Mouse (Mus musculus): ENCODE measurements at regions not wholly inside any gene's neighbourhood (a gene's known extent, or its start where the extent isn't known, plus 50 kb on each side); places are given as distances from the start of the nearest gene placed in this dataset.

DNA sequence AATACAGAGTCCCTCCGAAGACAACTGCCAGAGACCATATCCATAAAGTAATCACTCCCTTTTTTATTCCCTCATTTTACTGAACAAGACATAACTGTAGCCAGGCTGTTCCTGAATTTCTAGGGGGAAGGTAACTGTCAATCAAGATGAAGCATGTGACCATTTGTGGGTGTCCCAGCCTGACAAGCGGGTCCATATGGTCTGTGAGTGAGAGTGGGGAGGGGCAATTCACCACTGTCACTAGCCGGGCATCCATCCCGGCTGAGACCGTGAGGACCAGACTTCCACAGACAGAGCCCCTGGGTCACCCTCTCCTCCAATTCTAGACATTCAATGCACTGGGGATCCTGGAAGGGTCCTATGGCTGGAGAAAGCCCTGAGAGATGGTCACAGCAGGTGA is 54.6 kb downstream of the Gm11733 start:
- no peak for DNase-seq (ENCODE audit: low spot score in 2 of 2)

DNA sequence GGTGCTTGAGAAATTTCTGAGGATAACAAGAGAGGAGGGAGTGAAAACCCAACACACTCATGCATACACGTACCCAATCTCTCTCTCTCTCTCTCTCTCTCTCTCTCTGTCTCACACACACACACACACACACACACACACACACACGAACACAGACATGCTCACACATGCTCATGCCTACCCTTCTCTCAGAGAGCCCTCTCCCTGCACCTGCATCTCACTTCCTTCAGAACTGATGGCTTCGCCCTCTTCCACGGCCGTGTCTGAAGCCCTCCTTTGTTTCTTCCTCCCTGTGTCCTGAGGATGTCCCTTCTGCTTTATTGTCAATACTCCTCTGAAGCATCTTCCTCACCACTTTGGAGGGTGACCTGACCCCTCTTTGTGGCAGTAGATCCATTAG is 56.4 kb downstream of the Gm11733 start:
- DNase-seq (ENCODE audit: low spot score in 2 of 2): no peak

DNA sequence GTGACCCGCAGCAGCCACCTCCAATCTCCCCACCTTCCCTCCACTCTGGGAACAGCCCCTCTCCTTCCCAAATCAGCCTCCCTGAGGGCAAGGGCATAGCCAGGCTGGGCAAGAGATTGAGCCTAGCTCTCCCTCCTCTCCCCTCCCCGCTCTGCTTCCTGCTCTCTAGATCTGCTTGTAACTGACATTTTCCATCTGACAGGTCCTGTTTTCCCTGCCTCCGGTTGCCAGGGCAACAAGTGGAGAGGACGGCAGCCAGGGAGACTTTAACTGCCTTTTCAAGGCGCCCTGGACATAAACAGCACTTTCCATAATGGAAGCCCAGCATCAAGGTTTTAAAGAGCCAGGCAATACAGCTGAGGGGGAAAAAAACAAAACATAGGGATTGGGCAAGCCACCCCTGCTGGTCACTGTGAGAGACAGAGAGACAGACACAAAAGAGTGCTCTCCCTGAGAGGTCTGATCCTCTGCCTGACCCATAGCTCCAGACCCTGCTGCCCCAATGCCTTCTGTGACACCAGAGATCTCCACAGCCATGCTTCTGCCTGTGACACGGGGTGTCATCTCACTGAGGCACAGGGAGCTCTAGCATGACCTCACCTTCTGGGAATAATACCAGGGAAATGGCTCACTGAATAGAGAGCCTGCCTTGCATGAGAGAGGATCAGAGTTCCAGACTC is 57.2 kb downstream of the Gm11733 start:
- no peak for DNase-seq (ENCODE audit: low spot score in 2 of 2)

DNA sequence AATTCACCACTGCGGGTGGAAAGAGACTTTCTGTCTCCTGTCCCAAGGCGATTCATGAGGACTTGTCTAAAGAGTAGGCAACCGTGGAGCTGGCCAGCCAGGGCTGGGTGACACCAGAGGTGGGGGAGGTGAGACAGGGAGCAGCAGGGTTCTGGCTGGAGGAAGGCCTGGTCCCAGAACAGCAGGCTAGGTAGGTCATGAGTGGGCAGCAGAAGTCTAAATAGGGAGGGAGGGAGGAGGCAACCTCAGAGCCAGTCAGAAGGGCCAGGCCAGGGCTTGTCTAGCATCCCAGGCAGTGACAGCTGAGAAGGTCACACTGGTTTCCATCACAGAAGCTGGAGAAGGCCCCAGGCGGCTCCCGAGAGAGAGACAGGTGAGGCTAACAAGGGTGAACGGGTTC is 59.0 kb downstream of the Gm11733 start:
- no peak for DNase-seq (ENCODE audit: low spot score in 2 of 2)

DNA sequence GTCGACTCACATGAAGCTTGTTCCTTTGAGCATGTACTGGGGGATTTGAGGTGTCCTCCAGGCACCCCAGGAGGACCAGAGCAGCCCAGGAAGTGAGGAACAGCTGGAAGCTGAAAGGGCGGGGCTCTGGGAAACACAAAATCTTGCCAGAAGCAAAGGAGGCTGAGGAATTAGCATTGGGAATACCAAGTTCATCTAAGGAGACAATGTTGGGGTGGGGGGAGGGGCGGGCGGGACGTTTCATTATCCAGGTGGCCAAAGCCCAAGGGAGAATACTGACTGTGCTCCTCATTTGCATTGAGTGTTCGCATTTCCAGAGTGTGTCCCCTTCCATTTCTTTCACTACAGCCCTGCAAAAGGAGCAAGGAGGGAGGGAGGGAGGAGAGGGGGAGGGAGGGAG is 60.3 kb downstream of the Gm11733 start:
- DNase-seq (ENCODE audit: low spot score in 2 of 2): no peak

DNA sequence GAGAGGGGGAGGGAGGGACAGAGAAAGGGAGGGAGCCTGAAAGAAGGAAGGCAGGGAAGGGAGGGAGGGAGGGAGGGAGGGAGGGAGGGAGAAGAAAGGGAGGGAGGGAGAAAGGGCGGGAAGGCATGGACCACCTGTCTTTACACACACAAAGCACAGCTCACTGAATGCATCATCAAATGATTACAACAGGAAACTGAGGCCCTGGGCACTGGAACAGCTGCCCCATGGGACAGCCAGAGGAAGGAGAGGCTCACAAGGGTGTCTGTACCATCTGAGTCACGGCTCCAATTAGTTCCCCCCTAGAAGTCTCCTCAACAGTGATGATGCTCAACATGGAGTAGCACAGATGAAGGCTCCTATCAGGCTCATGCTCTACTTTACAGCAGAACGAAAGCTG is 60.8 kb downstream of the Gm11733 start:
- DNase-seq (ENCODE audit: low spot score in 2 of 2): no peak

DNA sequence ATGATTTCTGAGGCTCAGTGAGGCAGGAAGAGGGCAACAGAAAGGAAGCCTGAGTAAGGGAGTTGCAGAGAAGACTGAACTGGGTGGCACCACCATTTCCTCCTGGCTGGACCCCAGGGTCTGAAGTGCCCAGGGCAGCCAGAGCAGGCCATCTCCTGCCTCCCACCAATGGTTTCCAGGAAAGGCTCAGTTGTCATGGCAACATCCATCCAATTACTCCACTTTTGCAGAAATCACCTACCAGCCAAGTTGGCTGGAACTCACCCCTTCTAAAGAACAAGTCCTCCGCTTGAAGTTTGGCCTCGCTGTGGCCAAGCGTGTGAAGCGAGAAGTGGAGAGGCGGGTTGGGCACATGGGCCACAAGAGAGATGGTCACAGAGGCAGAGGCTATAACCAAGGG is 67.8 kb downstream of the Gm11733 start:
- peak in 1 of 2 experiments; percentile 55 for DNase-seq (ENCODE audit: low spot score in 2 of 2)

DNA sequence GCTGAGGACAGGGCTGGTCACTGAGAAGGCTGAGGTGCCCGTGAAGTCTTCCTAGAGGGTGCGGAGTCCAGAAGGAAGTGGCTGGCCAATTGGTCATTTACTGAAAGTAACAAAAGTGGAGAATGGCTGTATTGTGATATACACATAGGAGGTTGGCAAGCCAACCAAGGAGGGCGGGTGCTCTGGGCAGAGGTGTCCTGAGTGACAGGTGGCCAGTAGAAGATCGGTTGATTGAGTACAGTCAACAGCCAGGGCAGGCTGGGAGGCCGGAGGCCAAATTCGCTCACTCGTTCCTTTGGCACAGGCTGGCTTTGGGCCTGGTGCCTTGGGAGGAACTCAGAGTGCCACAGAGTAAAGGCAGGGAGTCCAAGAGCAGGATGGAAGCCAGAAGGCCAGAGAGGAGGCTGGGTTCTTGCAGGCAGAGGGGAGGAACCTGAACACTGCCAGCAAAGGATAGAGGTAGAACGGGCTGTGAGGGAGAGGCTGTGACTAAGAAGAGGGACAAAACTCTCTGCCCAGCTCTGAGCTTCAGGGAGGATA is 68.3 kb downstream of the Gm11733 start:
- no peak for DNase-seq (ENCODE audit: low spot score in 2 of 2)

DNA sequence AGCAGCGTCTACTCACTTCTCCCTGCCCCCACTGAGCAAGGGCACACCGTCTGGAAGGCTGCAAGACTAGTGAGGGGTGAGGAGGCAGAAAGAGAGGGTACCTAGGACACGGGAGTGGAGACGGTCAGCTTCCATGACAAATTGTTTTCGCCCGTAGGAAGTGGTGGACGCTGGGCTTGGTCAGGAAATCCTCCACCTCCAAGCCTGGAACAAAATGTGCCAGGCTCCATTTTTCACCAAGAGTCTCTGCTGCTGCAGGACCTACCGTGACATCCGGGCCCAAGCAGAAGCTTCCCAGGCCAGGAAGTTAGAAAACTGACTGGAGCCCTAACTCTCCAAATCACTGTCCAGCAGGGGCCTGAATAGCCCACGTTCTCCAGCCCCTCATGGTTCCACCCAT is 69.9 kb downstream of the Gm11733 start:
- DNase-seq (ENCODE audit: low spot score in 2 of 2): no peak

DNA sequence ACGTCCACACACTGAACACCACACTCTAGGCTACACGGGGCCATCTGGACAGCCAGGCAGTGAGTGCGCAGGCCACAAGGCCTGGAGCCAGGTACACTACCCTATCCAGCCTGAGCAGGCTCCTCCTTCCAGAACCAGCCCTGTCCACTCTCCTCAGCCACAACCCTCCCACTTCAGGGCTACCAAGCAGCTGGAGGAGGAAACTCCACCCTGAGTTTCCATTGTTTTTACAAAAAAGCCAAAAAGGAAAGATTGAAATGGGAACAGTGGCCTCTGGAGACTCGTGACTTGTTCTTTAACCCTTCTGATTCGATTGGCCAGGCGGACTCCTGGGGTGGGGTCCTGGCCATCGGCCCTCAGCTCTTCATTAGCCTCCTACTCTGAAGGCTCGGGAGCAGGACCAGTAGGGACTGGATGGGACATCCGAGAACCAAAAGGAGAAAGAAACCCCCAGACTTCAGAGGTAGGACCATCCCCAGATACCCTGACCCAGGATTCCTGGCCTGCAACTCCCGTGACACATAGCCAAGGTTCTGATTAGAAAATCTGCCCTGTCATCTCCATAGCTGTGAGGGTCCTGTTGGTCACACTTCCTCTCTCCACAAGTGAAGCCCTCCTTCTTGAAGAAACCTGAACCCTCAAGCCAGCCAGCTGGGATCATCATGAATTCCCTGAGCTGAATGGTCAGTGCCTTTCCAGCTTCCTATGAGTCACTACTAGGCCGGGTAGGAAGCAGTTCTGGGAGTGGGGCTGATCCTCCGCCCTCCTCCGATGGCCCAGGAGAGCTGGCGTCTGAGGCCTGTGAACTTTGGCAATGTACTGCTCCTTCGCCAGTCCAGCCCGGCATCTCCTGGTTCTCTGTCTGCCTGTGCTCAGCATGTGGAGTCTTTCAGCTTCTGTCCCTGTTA is 73.6 kb downstream of the Gm11733 start:
- DNase-seq (ENCODE audit: low spot score in 2 of 2): no peak

DNA sequence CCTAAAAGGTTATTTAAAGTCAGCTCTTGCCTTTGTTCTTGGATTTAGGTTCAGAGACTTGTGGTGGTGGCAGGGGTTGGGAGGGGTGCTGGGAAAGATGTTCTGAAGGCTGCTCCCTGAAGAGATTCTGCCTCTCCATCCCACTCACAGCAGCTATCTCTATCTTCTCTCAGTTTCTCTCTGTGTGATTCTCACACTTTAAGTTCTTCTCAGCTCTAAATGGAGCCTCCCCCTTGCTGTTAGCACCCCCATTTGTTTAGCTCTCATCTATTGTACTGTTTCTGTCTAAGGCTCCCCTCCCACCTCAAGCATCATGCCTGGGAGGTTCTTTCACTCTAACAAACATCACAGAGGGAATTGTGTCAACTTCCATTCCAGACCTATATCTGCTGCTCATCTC is 75.7 kb downstream of the Gm11733 start:
- DNase-seq (ENCODE audit: low spot score in 2 of 2): peak in 1 of 2 experiments; percentile 27

DNA sequence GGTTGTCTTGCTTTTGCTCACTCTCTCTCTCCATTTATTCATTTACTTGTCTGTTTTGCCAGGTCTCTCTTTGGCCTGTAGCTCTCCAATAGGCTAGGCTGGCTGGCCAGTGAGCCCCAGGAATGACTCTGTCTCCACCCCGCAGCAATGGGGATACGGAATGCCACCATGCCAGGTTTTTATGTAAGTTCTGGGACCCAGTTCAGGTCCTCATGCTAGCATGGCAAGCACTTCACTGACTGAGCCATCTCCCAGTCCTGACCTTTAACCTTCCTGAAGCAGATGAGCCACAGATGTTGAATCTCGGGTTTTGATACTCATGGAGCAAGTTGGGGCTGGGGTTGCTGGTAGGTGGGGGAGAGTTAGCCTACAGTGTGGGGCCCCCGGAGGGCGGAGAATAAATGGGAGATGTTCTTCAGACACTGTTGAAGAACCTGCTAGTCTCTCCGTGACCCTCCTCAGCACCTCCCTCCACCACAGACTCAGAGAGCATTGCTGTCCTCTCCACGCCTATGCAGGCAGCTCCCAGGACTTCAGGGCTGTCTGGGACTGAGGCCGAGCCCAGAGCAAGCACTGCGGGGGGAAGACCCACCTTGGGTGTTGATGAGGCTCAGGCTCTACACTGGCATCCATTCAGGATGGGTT is 83.9 kb downstream of the Gm11733 start:
- no peak for DNase-seq (ENCODE audit: low spot score in 2 of 2)

DNA sequence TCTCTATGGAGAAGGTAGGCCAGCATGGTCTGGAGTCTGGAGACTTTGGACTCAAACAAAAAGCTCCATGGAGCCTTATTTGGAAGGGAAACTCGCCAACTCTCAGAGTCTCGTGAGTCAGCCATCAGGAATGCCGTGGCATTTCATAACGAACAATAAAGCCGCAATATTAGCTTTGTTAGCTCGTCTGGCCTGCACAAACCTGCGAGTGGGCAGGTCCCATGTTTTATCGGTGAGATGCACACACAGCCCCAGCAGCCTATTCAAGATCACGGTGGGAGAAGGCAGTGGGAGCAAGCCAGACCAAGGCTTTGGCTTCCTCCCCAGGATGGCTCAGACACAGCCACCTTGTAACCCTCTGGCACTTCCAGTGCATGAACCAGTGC is 84.4 kb downstream of the Gm11733 start:
- no peak for DNase-seq (ENCODE audit: low spot score in 2 of 2)

DNA sequence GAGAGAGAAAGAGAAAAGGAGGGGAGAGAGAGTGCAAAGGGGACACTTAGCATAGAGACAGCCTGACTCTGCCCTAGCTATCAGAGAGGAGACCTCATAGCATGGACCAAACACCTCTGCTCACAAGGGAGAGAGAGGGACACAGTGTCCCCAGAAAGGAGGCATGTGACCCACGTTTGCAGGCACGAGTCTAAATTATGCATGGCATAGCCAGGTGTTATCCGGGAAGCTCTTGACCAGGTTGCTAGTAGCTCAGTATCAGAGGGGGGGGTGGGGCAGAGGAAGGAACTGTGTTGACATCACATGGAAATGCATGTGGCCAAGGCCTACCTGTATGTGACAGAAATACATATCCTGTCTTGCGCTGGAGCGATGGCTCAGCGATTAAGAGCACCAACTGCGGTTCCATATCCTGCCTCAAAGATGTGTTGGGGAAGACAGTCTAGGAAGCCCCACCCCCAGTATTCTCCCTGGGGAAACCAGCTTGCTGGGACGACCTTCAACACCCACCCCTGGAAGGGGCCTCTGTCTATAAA is 84.5 kb upstream of the Tnrc6c start:
- DNase-seq (ENCODE audit: low spot score in 2 of 2): no peak

DNA sequence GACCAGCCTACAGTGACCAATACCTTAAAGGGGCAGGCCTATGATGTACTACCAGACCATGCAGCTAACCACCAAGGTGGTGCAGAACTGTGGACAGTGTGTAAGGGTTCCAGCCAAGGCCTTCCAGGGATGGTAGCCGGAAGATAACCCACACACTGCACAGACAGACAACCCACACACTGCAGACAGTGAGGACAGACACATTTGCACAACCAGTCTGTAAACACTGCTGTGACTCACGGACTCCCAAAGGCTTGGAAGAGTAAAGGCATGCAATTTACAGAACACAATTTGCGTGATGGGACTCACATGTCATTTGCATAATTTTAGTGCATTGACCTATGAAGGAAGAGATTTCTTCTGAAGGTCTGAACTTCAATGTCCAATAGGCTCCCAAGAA is 82.2 kb upstream of the Tnrc6c start:
- DNase-seq (ENCODE audit: low spot score in 2 of 2): no peak

DNA sequence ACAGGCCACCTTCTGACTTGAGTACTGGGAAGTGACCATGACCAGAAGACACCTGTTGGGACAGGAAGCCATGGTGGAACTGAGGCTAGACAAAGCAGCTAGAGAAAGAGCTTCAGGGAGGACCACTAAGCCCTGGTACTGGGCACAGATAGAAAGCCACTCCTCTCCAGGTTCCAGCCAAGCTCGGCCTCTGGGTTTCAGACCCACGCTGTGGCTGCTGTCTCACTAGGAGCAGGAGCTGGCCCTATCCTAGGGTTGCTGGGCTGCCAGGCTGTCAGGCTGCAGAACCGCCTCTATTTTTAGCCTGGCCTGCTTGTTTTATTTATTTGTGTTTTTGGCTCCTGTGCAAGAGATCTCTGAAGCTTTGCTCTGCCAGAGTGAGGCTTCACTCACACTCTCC is 79.4 kb upstream of the Tnrc6c start:
- DNase-seq (ENCODE audit: low spot score in 2 of 2): peak in 1 of 2 experiments; percentile 42

DNA sequence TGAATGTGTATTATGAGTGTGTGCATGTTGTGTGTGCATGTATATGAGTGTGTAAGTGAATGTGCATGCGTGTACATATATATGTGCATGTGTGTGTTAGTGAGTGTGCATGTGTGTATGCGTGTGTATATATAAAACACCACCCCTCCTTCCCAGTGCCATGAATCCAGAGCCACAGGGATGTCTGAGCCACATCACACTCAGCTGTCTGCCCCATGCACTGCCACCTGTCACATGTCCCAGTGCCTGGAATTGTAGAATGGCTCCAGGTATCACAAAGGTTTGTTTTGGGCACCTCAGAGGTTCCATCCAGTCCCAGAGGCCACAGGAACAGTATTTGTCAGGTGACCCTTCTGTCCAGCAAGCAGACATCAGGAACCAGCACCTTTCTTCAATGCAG is 75.0 kb upstream of the Tnrc6c start:
- no peak for DNase-seq (ENCODE audit: low spot score in 2 of 2)

DNA sequence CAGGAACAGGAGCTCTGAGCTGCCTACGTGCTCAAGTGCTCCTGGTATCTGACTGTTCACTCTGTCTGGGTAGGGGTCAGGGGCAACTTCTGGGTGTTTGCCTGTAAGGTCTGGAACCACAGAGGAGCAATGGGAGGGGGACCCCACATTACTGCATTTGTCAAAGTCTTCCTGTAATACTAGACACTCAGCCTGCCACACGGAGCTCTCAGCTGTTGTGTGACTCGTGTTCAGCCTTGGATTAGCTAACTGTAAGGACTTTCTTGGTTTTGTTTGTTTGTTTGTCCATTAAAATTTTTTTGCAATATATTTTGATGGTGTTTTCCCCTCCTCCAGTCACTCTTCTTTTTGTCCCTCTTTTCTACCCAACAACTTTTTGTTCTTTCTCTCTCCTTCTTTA is 74.4 kb upstream of the Tnrc6c start:
- no peak for DNase-seq (ENCODE audit: low spot score in 2 of 2)

DNA sequence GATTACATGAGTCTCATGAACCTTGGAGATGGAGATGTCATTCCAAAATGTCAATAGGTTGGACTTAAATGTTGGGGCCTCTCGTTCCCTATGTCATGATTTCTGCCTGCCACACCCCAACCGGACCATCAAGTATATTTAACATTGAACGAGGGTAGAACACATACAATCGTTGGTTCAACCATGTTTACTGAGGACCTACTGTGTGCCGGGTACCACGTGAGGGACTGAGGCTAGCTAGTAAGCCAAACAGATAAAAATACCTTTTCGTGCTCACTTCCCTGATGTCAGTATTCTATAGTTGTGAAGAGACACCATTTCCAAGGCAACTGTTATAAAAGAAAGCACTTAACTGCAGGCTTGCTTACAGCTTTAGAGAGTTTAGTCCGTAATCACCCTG is 70.6 kb upstream of the Tnrc6c start:
- no peak for DNase-seq (ENCODE audit: low spot score in 2 of 2)

DNA sequence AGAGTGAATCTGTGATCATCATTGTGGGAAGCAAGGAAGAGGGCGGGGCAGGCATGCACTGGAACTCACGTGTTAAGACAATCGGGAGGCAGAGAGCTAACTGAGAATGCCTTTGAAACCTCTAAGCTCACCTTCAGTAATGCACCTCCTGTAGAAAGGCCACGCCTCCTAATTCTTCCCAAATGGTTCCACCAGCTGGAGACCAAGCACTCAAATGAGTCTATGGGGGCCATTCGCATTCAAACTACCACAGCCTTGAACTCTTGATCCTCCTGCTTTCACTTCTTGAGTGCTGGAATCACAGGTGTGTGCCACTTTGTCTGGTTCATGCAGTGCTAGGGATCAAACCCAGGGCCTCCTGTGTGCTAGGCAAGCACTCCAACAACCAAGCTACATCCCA is 68.5 kb upstream of the Tnrc6c start:
- no peak for DNase-seq (ENCODE audit: low spot score in 2 of 2)

DNA sequence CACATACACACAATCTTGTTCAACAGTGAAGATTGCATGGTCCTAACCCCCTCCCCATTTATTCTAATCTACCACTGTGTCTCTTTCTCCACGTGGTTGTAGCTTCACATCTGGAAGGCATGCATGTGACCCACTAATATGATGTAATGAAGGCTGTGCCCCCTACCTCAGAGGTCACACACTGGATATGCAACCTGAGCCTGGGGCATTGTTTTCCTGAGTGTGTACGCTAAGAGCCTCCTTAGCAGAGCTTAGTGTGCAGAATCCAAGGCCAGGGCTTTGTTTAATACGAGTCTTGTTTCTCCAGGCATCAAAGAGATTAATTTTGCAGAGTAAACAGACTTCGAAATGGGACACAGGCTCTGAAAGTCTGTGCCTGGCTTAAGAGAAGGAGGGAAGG is 68.0 kb upstream of the Tnrc6c start:
- DNase-seq (ENCODE audit: low spot score in 2 of 2): no peak

DNA sequence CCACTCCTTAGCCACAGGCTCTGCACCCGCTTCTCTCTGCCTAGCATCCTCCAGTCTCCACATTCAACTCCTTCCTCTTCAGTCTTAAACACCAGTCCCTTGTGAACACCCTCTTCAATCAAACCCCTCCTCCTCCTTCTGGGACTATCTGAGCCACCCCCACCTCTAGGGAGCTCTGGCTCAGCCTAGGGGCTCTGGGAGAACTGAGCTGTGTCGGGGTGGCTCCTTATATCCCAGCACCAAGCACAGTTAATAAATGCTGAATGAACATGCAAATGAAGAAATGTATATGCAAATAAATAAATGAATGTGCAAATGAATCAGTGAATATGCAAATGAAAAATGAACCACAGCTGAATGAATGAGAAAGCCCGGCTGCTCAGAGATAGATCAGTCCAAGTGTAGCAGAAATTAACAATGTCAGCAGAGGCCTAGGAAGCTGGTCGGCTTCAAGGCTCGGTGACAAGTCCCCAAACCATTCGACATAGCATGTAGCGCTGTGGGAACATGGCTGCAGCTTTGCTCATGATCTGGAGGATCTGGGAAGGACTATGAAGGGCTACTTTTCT is 67.1 kb upstream of the Tnrc6c start:
- no peak for DNase-seq (ENCODE audit: low spot score in 2 of 2)
